Mouse (Mus musculus): Measurements from ENCODE around the gene Eif5b. TPM values are rescaled to one million over a fixed set of nuclear protein-coding genes. Genes with fewer than 3 reads are reported as not detected.

Gene Eif5b
- 49.0 TPM for total RNA-seq (2023)

DNA sequence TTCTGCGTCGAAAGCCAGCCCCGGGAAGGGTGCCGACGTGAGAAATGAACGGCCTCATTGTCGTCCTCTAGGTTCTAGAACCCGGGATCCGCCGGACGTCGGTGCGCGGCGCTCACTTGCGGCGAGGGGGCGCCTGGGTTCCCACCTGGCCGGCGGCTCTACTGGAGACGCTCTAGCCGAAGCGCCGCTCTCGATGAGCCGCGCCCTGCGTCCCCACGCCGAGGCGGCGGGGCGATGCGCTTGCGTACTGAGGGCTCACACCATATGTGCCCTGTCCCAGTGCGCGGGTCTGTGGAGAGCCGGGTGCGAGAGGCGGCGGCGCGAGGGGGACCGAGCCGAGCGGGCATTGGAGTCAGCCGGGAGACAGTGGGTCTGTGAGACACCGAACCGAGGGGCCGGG, at the start of gene Eif5b, which contains the start of gene Txndc9:
Gene Eif5b (plus strand): TSS at position 144 of the 400 bp plus-strand sequence.
Gene Txndc9 (minus strand): TSS at position 27 of the 400 bp plus-strand sequence.

DNA sequence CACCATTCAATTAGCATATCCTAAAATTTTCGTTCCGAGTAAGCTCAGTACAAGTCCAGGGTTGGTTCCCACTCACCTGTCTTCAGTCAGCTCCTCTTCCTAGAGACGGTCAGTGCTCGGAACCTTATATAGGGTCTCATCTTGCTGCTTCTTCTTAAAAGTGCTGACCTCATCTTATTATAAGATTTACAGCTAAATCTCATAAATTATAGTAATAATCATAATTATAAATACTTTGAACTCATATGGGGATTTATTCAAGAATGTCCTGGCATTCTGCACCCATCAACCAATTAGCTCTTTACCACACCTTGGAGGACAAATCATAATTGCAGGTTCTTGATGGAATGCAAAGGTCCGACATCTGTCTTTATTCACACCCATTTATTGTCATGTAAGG, 40.2 kb upstream of the Eif5b start, which contains the start of gene Lyg1:
Gene Lyg1 (minus strand): TSS at position 101 of the 400 bp plus-strand sequence.

Other genes with a start within 250 kb of the Eif5b start
- 3.0 TPM for gene Tsga10, start 131.6 kb upstream of the Eif5b start, total RNA-seq (2023)
- 2.8 TPM for gene Lipt1, start 126.3 kb upstream of the Eif5b start, total RNA-seq (2023)
- 31.6 TPM for gene Mitd1, start 107.6 kb upstream of the Eif5b start, total RNA-seq (2023)
- 146 TPM for gene Mrpl30, start 107.5 kb upstream of the Eif5b start, total RNA-seq (2023)
- not detected for gene Lyg2, start 81.5 kb upstream of the Eif5b start, total RNA-seq (2023)
- gene Lyg1, start 40.3 kb upstream of the Eif5b start, total RNA-seq (2023) = not detected
- gene Txndc9, start 117 bp upstream of the Eif5b start, total RNA-seq (2023) = 74.5 TPM
- 30.8 TPM for gene Rev1, start 131.8 kb downstream of the Eif5b start, total RNA-seq (2023)